Mouse (Mus musculus) lung, embryonic 16.5 days (tissue): ENCODE measurements around the gene Nat8f4. TPM values are rescaled to one million over a fixed set of nuclear protein-coding genes. Genes with fewer than 3 reads are reported as not detected.
"Not testable (repeated sequence)": the region's sequence is repeated elsewhere in the genome, so short reads cannot be mapped to it uniquely, and the experiment has no call there.

Experiments
- ATAC-seq: fragments of 200-750 bp; cut with Nextera tagmentation; 2 replicates; pipeline ENCODE4 v1.8.0; 2017; ENCODE audit warnings: low read depth, mild to moderate bottlenecking, moderate library complexity
- H3K27ac ChIP-seq: fragments of 300-500 bp; sonication (generic); 2 replicates; pipeline ENCODE4 v1.5.1; 2014; ENCODE audit warnings: mild to moderate bottlenecking, control low read depth, low read length
- H3K27me3 ChIP-seq: fragments of 300-500 bp; sonication (generic); 2 replicates; pipeline ENCODE4 v1.6.1; 2014; ENCODE audit warnings: low read depth, low read length, mixed read lengths; ENCODE audit not compliant: control insufficient read depth, insufficient read depth
- H3K36me3 ChIP-seq: fragments of 300-500 bp; sonication (generic); 2 replicates; pipeline ENCODE4 v1.6.1; 2014; ENCODE audit warnings: low read length; ENCODE audit not compliant: control insufficient read depth, insufficient read depth
- H3K4me1 ChIP-seq: fragments of 300-500 bp; sonication (generic); replicated peaks from 2 replicates; pipeline ENCODE4 v1.6.1; 2014; ENCODE audit warnings: low read length, mixed read lengths; ENCODE audit not compliant: control insufficient read depth, insufficient read depth
- H3K4me2 ChIP-seq: fragments of 300-500 bp; sonication (generic); 2 replicates; pipeline ENCODE4 v1.6.1; 2014; ENCODE audit warnings: low read depth, low read length, control low read depth
- H3K4me3 ChIP-seq: fragments of 300-500 bp; sonication (generic); 2 replicates; pipeline ENCODE4 v1.5.1; 2014; ENCODE audit warnings: mild to moderate bottlenecking, low read length, control low read depth
- H3K9ac ChIP-seq: fragments of 300-500 bp; sonication (generic); 2 replicates; pipeline ENCODE4 v1.6.1; 2014; ENCODE audit warnings: low read length, control low read depth
- H3K9me3 ChIP-seq: fragments of 300-500 bp; sonication (generic); 2 replicates; pipeline ENCODE4 v1.6.1; 2016; ENCODE audit warnings: low read length; ENCODE audit not compliant: control insufficient read depth
- WGBS: fragments of 180-500 bp; shearing (Covaris S2); extraction: QIAGEN DNeasy Blood & Tissue Kit; methylation state at CpG from one replicate; pipeline ENCODE4 v1.1.7; 2014; 5-methylcytosine and 5-hydroxymethylcytosine counted together
- polyA plus RNA-seq: library from polyadenylated mRNA; unstranded; fragments of >200 nt; fragmentation: Nextera tagmentation; extraction: Ambion mirVana; gene quantifications from 2 replicates; pipeline ENCODE4 v1.2.1, GENCODE M21; 2015

Nat8f4 gene
- polyA plus RNA-seq: 5.3 and 6.2 TPM in 2 replicates

- not testable (repeated sequence) for H3K27me3 ChIP-seq, H3K9me3 ChIP-seq, H3K36me3 ChIP-seq, H3K4me1 ChIP-seq, H3K27ac ChIP-seq
- Histone ChIP-seq H3K4me2 (peak within 1 kb of the TSS; percentile 38), H3K4me3 (peak within 1 kb of the TSS; percentile 39), H3K9ac (peak within 1 kb of the TSS; percentile 5; the same call in 1 of the 2 replicates)
- WGBS: 7% methylated on average over 20 of the region's 20 CpGs
- ATAC-seq: peak; percentile 74
Measured at GRCm38 (mm10) chr6:85904642-85905061, at the start of gene Nat8f4. TSS of gene Nat8f4 (minus strand) at chr6:85904884.

GRCm38 (mm10) chr6:85948549-85948948 is 43.9 kb upstream of the Nat8f4 start:
- ATAC-seq: no peak
- H3K27me3 ChIP-seq: no peaks in the 10 kb centered on the region
- no peak overlapping the region for H3K4me2 ChIP-seq
- H3K36me3 ChIP-seq: peaks cover 54% of the 10 kb centered on the region
- H3K9me3 ChIP-seq: no peaks in the 10 kb centered on the region
- no peak overlapping the region for H3K4me3 ChIP-seq
- WGBS: 88% methylated on average over 6 of the region's 6 CpGs
- no peak overlapping the region for H3K9ac ChIP-seq
- no peaks in the 10 kb centered on the region for H3K4me1 ChIP-seq
- no peak overlapping the region for H3K27ac ChIP-seq

- ATAC-seq: no peak
- WGBS: 95% methylated on average over 3 of the region's 3 CpGs
- peaks cover 34% of the 10 kb centered on the region for H3K36me3 ChIP-seq
Measured at GRCm38 (mm10) chr6:85942469-85942868, 37.8 kb upstream of the Nat8f4 start.

GRCm38 (mm10) chr6:85938701-85939100 is 34.0 kb upstream of the Nat8f4 start:
- Histone ChIP-seq H3K4me1 (peaks cover 2% of the 10 kb centered on the region), H3K36me3 (peaks cover 10% of the 10 kb centered on the region), H3K9ac (no peak overlapping the region), H3K4me3 (no peak overlapping the region), H3K4me2 (no peak overlapping the region), H3K27me3 (no peaks in the 10 kb centered on the region), H3K27ac (no peak overlapping the region), H3K9me3 (no peaks in the 10 kb centered on the region)
- ATAC-seq: no peak
- 62% methylated on average over 10 of the region's 10 CpGs for WGBS

More at GRCm38 (mm10) chr6:85942469-85942868, 37.8 kb upstream of the Nat8f4 start:
- H3K4me2 ChIP-seq: no peak overlapping the region
- H3K4me3 ChIP-seq: no peak overlapping the region
- no peaks in the 10 kb centered on the region for H3K27me3 ChIP-seq
- H3K27ac ChIP-seq: no peak overlapping the region
- H3K4me1 ChIP-seq: no peaks in the 10 kb centered on the region; the same call in 1 of the 2 replicates
- H3K9me3 ChIP-seq: no peaks in the 10 kb centered on the region
- H3K9ac ChIP-seq: no peak overlapping the region

GRCm38 (mm10) chr6:85936508-85937465 is 32.1 kb upstream of the Nat8f4 start:
- 1% methylated on average over 47 of the region's 50 CpGs for WGBS
- not testable (repeated sequence) for H3K4me1 ChIP-seq, H3K36me3 ChIP-seq, H3K9me3 ChIP-seq, H3K27me3 ChIP-seq
- ATAC-seq: peak; percentile 98
- Histone ChIP-seq H3K4me2 (peak overlapping the region; percentile 70), H3K27ac (peak overlapping the region; percentile 74), H3K9ac (peak overlapping the region; percentile 76), H3K4me3 (peak overlapping the region; percentile 56)

GRCm38 (mm10) chr6:85935646-85936045 is 31.0 kb upstream of the Nat8f4 start:
- Histone ChIP-seq H3K4me1 (peaks cover 2% of the 10 kb centered on the region), H3K27ac (no peak overlapping the region), H3K27me3 (no peaks in the 10 kb centered on the region), H3K9me3 (no peaks in the 10 kb centered on the region), H3K4me3 (no peak overlapping the region), H3K9ac (no peak overlapping the region), H3K36me3 (no peaks in the 10 kb centered on the region), H3K4me2 (no peak overlapping the region)
- no peak for ATAC-seq
- WGBS: 64% methylated on average over 3 of the region's 3 CpGs

GRCm38 (mm10) chr6:85934047-85934446 is 29.4 kb upstream of the Nat8f4 start:
- H3K27ac ChIP-seq: no peak overlapping the region
- H3K36me3 ChIP-seq: peaks cover 6% of the 10 kb centered on the region; the same call in 1 of the 2 replicates
- no peak for ATAC-seq
- H3K27me3 ChIP-seq: no peaks in the 10 kb centered on the region
- H3K4me3 ChIP-seq: no peak overlapping the region
- H3K4me2 ChIP-seq: no peak overlapping the region
- H3K9me3 ChIP-seq: no peaks in the 10 kb centered on the region
- H3K9ac ChIP-seq: no peak overlapping the region
- 75% methylated on average over 8 of the region's 8 CpGs for WGBS
- peaks cover 2% of the 10 kb centered on the region for H3K4me1 ChIP-seq

- H3K9ac ChIP-seq: no peak overlapping the region
- no peak overlapping the region for H3K4me2 ChIP-seq
- no peaks in the 10 kb centered on the region for H3K9me3 ChIP-seq
- 68% methylated on average over 1 of the region's 1 CpGs for WGBS
- no peaks in the 10 kb centered on the region for H3K27me3 ChIP-seq
- H3K27ac ChIP-seq: no peak overlapping the region
- no peaks in the 10 kb centered on the region for H3K4me1 ChIP-seq
- H3K36me3 ChIP-seq: peaks cover 28% of the 10 kb centered on the region
- no peak for ATAC-seq
- H3K4me3 ChIP-seq: no peak overlapping the region
Measured at GRCm38 (mm10) chr6:85929312-85929711, 24.6 kb upstream of the Nat8f4 start.
